In the genomic region with DNA sequence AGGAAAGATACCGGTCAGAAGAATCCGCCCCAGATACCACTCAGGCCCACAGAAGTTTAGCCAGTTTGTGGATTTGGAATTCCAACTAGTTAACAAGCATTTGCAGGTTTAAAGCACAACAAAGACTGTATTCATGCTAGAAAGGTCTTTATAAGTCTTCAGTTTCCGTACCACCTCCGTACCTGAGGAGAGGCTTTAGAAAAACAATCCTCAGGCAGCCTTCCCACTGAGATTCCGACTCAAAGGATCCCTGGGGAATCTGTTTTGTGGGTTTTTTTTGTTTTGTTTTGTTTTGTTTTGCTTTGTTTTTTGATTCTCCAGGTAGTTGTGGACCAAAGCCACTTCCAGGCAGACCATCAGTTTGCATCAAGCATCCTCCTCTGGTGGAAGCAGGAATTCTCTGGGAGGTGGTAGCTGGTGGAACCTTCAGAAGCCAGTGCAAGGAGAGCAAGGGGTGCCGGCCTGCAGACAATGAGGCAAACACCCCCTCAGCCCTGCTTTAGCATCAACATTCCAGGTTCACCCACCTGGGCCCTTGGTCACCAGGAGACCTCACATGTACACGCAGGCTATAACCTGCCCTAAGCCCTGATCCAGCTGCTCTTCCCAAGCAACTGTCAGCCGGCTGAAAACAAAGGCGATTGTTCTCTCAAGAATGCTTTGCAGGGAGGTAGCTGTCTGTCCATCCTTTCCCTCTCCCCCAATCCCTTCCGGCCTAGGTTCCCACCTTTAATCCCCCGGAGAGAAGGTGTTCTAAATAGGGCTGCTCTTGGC, we compare ENCODE assay signal across 12 mouse cellular contexts. TPM values are rescaled to one million over a fixed set of nuclear protein-coding genes. Genes with fewer than 3 reads are reported as not detected.
A peak's percentile ranks its signal among the peaks of the same experiment; 100 is the strongest.
DNase-seq lines count a peak whose midpoint lies in the region; ATAC-seq and TF ChIP-seq lines count a peak whose summit lies in the region.
"Had no signal": no experiment of that assay in that cellular context is flagged by ENCODE, and none has a peak within 500 bp of the region (broad histone marks: within the 10 kb centered on the region; RNA-seq: fewer than 3 reads in every experiment).

No protein-coding gene starts in this region.

- no peak for TF ChIP-seq CTCF in stomach, postnatal 0 days (IDR thresholded peaks at IDR 0.05; ENCODE audit: low read depth)

- ATAC-seq in heart, embryonic 16.5 days (replicated peaks; ENCODE audit: extremely low read depth, insufficient read depth, low FRiP score) = no peak
- ATAC-seq in stomach, embryonic 15.5 days (ENCODE audit: insufficient read depth, low FRiP score, low read depth) = no peak
- no peak for ATAC-seq in stomach, postnatal 0 days (ENCODE audit: low FRiP score, low TSS enrichment)
- no peak for ATAC-seq in hindbrain, embryonic 16.5 days
- ATAC-seq in erythroid progenitor cell, adult 5-6 weeks (replicated peaks; ENCODE audit: low FRiP score, poor library complexity, severe bottlenecking) = no peak
- ATAC-seq: CD4-positive, CD25-positive, alpha-beta regulatory T cell, adult 4 months; midbrain, embryonic 16.5 days had no signal

- 52% methylated on average over 11 of the region's 11 CpGs for WGBS in heart, embryonic 16.5 days
- 62% methylated on average over 11 of the region's 11 CpGs for WGBS in stomach, embryonic 15.5 days
- WGBS in stomach, postnatal 0 days = 65% methylated on average over 11 of the region's 11 CpGs
- WGBS in hindbrain, embryonic 16.5 days = 38% methylated on average over 11 of the region's 11 CpGs

- no peak for TF ChIP-seq EP300 in stomach, postnatal 0 days (optimal IDR thresholded peaks at IDR 0.05)

- DNase-seq in heart, postnatal 14 days = no peak
- no peak for DNase-seq in stomach, postnatal 0 days (ENCODE audit: low spot score)
- no peak for DNase-seq in Muller cell, postnatal 12 days (ENCODE audit: inconsistent ontology term)
- DNase-seq in adrenal gland, postnatal 4 days (ENCODE audit: low spot score in 2 of 2) = no peak

- peak overlapping the region; percentile 18; the same call in 1 of the 2 replicates for H3K4me2 ChIP-seq in heart, embryonic 16.5 days (ENCODE audit: low read depth, low read length)
- peak overlapping the region; percentile 40 for H3K4me2 ChIP-seq in stomach, embryonic 15.5 days
- H3K4me2 ChIP-seq in stomach, postnatal 0 days (replicated peaks; ENCODE audit: low read depth) = no peak overlapping the region
- peak overlapping the region; percentile 20; the same call in 1 of the 2 replicates for H3K4me2 ChIP-seq in hindbrain, embryonic 16.5 days (ENCODE audit: low read length)

- H3K4me3 ChIP-seq in heart, embryonic 16.5 days (ENCODE audit: low read length) = no peak overlapping the region
- no peak overlapping the region for H3K4me3 ChIP-seq in stomach, embryonic 15.5 days (replicated peaks)
- H3K4me3 ChIP-seq in stomach, postnatal 0 days (ENCODE audit: low read depth, low read length) = no peak overlapping the region
- H3K4me3 ChIP-seq in hindbrain, embryonic 16.5 days (ENCODE audit: low read length) = no peak overlapping the region
- H3K4me3 ChIP-seq: hindbrain, embryonic 15.5 days had no signal

- no peaks in the 10 kb centered on the region for H3K36me3 ChIP-seq in heart, embryonic 16.5 days (ENCODE audit: control insufficient read depth, insufficient read depth)
- no peaks in the 10 kb centered on the region for H3K36me3 ChIP-seq in stomach, embryonic 15.5 days
- no peaks in the 10 kb centered on the region for H3K36me3 ChIP-seq in stomach, postnatal 0 days (ENCODE audit: control insufficient read depth, insufficient read depth, low read length)
- H3K36me3 ChIP-seq in hindbrain, embryonic 16.5 days (ENCODE audit: control insufficient read depth, insufficient read depth, low read length) = no peaks in the 10 kb centered on the region
- H3K36me3 ChIP-seq: hindbrain, embryonic 15.5 days had no signal

- 0 out of 2 replicates have a peak overlapping the region, but pooled peaks have one; percentile 24 for H3K27ac ChIP-seq in heart, embryonic 16.5 days (ENCODE audit: low read length)
- H3K27ac ChIP-seq in stomach, embryonic 15.5 days = 0 out of 2 replicates have a peak overlapping the region, but pooled peaks have one; percentile 75
- H3K27ac ChIP-seq in stomach, postnatal 0 days (replicated peaks) = no peak overlapping the region
- no peak overlapping the region for H3K27ac ChIP-seq in hindbrain, embryonic 16.5 days (ENCODE audit: low read depth, low read length)
- H3K27ac ChIP-seq: hindbrain, embryonic 15.5 days; liver, embryonic 14.5 days had no signal

- intact Hi-C loops in heart, postnatal 14 days (cut with DNase I) = no loop called here

- H3K9me3 ChIP-seq in heart, embryonic 16.5 days (replicated peaks; ENCODE audit: control insufficient read depth, low read length) = peaks cover 3% of the 10 kb centered on the region
- no peaks in the 10 kb centered on the region for H3K9me3 ChIP-seq in stomach, embryonic 15.5 days
- no peaks in the 10 kb centered on the region for H3K9me3 ChIP-seq in stomach, postnatal 0 days (ENCODE audit: control insufficient read depth, low read length)
- H3K9me3 ChIP-seq in hindbrain, embryonic 16.5 days (ENCODE audit: control insufficient read depth, low read length) = no peaks in the 10 kb centered on the region
- H3K9me3 ChIP-seq: hindbrain, embryonic 15.5 days had no signal

- H3K27me3 ChIP-seq in heart, embryonic 16.5 days (ENCODE audit: control insufficient read depth, insufficient read depth, low read length) = no peaks in the 10 kb centered on the region; the same call in 1 of the 2 replicates
- H3K27me3 ChIP-seq in stomach, embryonic 15.5 days (replicated peaks) = no peaks in the 10 kb centered on the region
- no peaks in the 10 kb centered on the region for H3K27me3 ChIP-seq in stomach, postnatal 0 days (ENCODE audit: control insufficient read depth, insufficient read depth, low read length)
- no peaks in the 10 kb centered on the region for H3K27me3 ChIP-seq in hindbrain, embryonic 16.5 days (replicated peaks; ENCODE audit: control insufficient read depth, insufficient read depth, low read length)
- H3K27me3 ChIP-seq: hindbrain, embryonic 15.5 days had no signal

- no peak overlapping the region for H3K9ac ChIP-seq in heart, embryonic 16.5 days (ENCODE audit: low read length)
- no peak overlapping the region for H3K9ac ChIP-seq in stomach, embryonic 15.5 days
- H3K9ac ChIP-seq in stomach, postnatal 0 days (ENCODE audit: low read length) = no peak overlapping the region
- 0 out of 2 replicates have a peak overlapping the region, but pooled peaks have one; percentile 19 for H3K9ac ChIP-seq in hindbrain, embryonic 16.5 days (ENCODE audit: low read depth, low read length)
- H3K9ac ChIP-seq: hindbrain, embryonic 15.5 days; liver, embryonic 14.5 days had no signal

- no peaks in the 10 kb centered on the region for H3K4me1 ChIP-seq in heart, embryonic 16.5 days (ENCODE audit: control insufficient read depth, insufficient read depth, low read length)
- peaks cover 11% of the 10 kb centered on the region for H3K4me1 ChIP-seq in stomach, embryonic 15.5 days
- peaks cover 4% of the 10 kb centered on the region; the same call in 1 of the 2 replicates for H3K4me1 ChIP-seq in stomach, postnatal 0 days (replicated peaks; ENCODE audit: control insufficient read depth, insufficient read depth)
- H3K4me1 ChIP-seq in hindbrain, embryonic 16.5 days (ENCODE audit: control insufficient read depth, insufficient read depth, low read depth, low read length) = peaks cover 8% of the 10 kb centered on the region

RNA-seq across cellular contexts. Expression of gene Fzd7, which starts 33.5 kb away (rescaled TPM):
- polyA plus RNA-seq in heart, embryonic 16.5 days (2015; fragmentation: Nextera tagmentation; extraction: Ambion mirVana) = 2.9 and 3.2 TPM in 2 replicates
- 1 to 10 TPM; 4.7 to 6.4 TPM for total RNA-seq in heart, postnatal 14 days (2021)
- 7.7 and 9.6 TPM in 2 replicates for polyA plus RNA-seq in stomach, embryonic 15.5 days (2015; fragmentation: Nextera tagmentation; extraction: Ambion mirVana)
- polyA plus RNA-seq in stomach, postnatal 0 days (2015; fragmentation: Nextera tagmentation; extraction: Ambion mirVana) = 3.9 and 4.5 TPM in 2 replicates
- 1.9 and 2.7 TPM in 2 replicates for polyA plus RNA-seq in hindbrain, embryonic 16.5 days (2015; fragmentation: Nextera tagmentation; extraction: Ambion mirVana)
- 1.1 and 5.4 TPM in 2 replicates for total RNA-seq in erythroid progenitor cell, adult 5-6 weeks (2015; ENCODE audit: low replicate concordance)
- 0.45 and 0.77 TPM in 2 replicates for total RNA-seq in erythroid progenitor cell, adult 5-6 weeks (2017; ENCODE audit: low replicate concordance)
- 10 to 100 TPM; 23.6 to 28.7 TPM for total RNA-seq in adrenal gland, postnatal 4 days (2021)
- polyA plus RNA-seq: CD4-positive, CD25-positive, alpha-beta regulatory T cell, adult 4 months had no signal

Comparison
In these comparisons a context has a peak if more than half of its experiments do, and no peak if none do; other contexts are left out.
1. H3K27ac ChIP-seq: peak in heart, embryonic 16.5 days (single experiment) and stomach, embryonic 15.5 days (single experiment); none in stomach, postnatal 0 days (single experiment) and hindbrain, embryonic 16.5 days (single experiment).